Mouse (Mus musculus): Measurements from ENCODE around the gene Golph3. TPM values are rescaled to one million over a fixed set of nuclear protein-coding genes. Genes with fewer than 3 reads are reported as not detected.

Gene Golph3
- polyA plus RNA-seq, 1 experiment from 2014 or later = 116 TPM

GRCm38 (mm10) chr15:12357459-12357858, 36.2 kb downstream of the Golph3 start:
- no peak overlapping the region for H3K4me2 ChIP-seq (replicated peaks; ENCODE audit: low read depth, low read length)
- ATAC-seq (ENCODE audit: low FRiP score, low TSS enrichment) = no peak
- no peak overlapping the region for H3K9ac ChIP-seq (ENCODE audit: low read depth, low read length)
- H3K4me3 ChIP-seq (ENCODE audit: low read length) = no peak overlapping the region
- H3K4me1 ChIP-seq (ENCODE audit: control insufficient read depth, insufficient read depth, low read length) = no peaks in the 10 kb centered on the region
- no peaks in the 10 kb centered on the region for H3K9me3 ChIP-seq (ENCODE audit: control insufficient read depth, low read length)
- no peaks in the 10 kb centered on the region for H3K27me3 ChIP-seq (ENCODE audit: control insufficient read depth, insufficient read depth, low read length)
- peaks cover 45% of the 10 kb centered on the region for H3K36me3 ChIP-seq (ENCODE audit: control insufficient read depth, insufficient read depth, low read length)
- H3K27ac ChIP-seq (ENCODE audit: low read depth, low read length) = no peak overlapping the region

- no peaks in the 10 kb centered on the region for H3K4me1 ChIP-seq (ENCODE audit: control insufficient read depth, insufficient read depth, low read length)
- H3K4me3 ChIP-seq (ENCODE audit: low read length) = no peak overlapping the region
- no peaks in the 10 kb centered on the region for H3K27me3 ChIP-seq (ENCODE audit: control insufficient read depth, insufficient read depth, low read length)
- peaks cover 37% of the 10 kb centered on the region for H3K36me3 ChIP-seq (ENCODE audit: control insufficient read depth, insufficient read depth, low read length)
- WGBS = 94% methylated on average over 5 of the region's 5 CpGs
- no peak overlapping the region for H3K4me2 ChIP-seq (replicated peaks; ENCODE audit: low read depth, low read length)
- H3K9me3 ChIP-seq (ENCODE audit: control insufficient read depth, low read length) = no peaks in the 10 kb centered on the region
- no peak overlapping the region for H3K9ac ChIP-seq (ENCODE audit: low read depth, low read length)
- ATAC-seq (ENCODE audit: low FRiP score, low TSS enrichment) = no peak
- no peak overlapping the region for H3K27ac ChIP-seq (ENCODE audit: low read depth, low read length)
Observed at GRCm38 (mm10) chr15:12358384-12358783, 37.1 kb downstream of the Golph3 start.

- no peak for ATAC-seq (ENCODE audit: low FRiP score, low TSS enrichment)
- H3K4me3 ChIP-seq (ENCODE audit: low read length) = no peak overlapping the region
- H3K27me3 ChIP-seq (ENCODE audit: control insufficient read depth, insufficient read depth, low read length) = no peaks in the 10 kb centered on the region
- H3K27ac ChIP-seq (ENCODE audit: low read depth, low read length) = no peak overlapping the region
- H3K9me3 ChIP-seq (ENCODE audit: control insufficient read depth, low read length) = no peaks in the 10 kb centered on the region
- H3K4me2 ChIP-seq (replicated peaks; ENCODE audit: low read depth, low read length) = no peak overlapping the region
- WGBS = 86% methylated on average over 19 of the region's 19 CpGs
- H3K4me1 ChIP-seq (ENCODE audit: control insufficient read depth, insufficient read depth, low read length) = no peaks in the 10 kb centered on the region
- H3K9ac ChIP-seq (ENCODE audit: low read depth, low read length) = no peak overlapping the region
- H3K36me3 ChIP-seq (ENCODE audit: control insufficient read depth, insufficient read depth, low read length) = peaks cover 23% of the 10 kb centered on the region
Observed at GRCm38 (mm10) chr15:12360519-12361212, 39.4 kb downstream of the Golph3 start.

GRCm38 (mm10) chr15:12362001-12362700, 40.9 kb downstream of the Golph3 start:
- H3K4me3 ChIP-seq (ENCODE audit: low read length) = no peak overlapping the region
- H3K9me3 ChIP-seq (ENCODE audit: control insufficient read depth, low read length) = no peaks in the 10 kb centered on the region
- WGBS = 89% methylated on average over 14 of the region's 14 CpGs
- no peak overlapping the region for H3K27ac ChIP-seq (ENCODE audit: low read depth, low read length)
- no peaks in the 10 kb centered on the region for H3K4me1 ChIP-seq (ENCODE audit: control insufficient read depth, insufficient read depth, low read length)
- peaks cover 26% of the 10 kb centered on the region; the same call in 1 of the 2 replicates for H3K36me3 ChIP-seq (ENCODE audit: control insufficient read depth, insufficient read depth, low read length)
- no peak for ATAC-seq (ENCODE audit: low FRiP score, low TSS enrichment)
- no peaks in the 10 kb centered on the region for H3K27me3 ChIP-seq (ENCODE audit: control insufficient read depth, insufficient read depth, low read length)
- H3K4me2 ChIP-seq (replicated peaks; ENCODE audit: low read depth, low read length) = no peak overlapping the region
- H3K9ac ChIP-seq (ENCODE audit: low read depth, low read length) = no peak overlapping the region

GRCm38 (mm10) chr15:12362701-12363040, 41.4 kb downstream of the Golph3 start:
- Histone ChIP-seq H3K27ac (ENCODE audit: low read depth, low read length) (no peak overlapping the region), H3K27me3 (ENCODE audit: control insufficient read depth, insufficient read depth, low read length) (no peaks in the 10 kb centered on the region), H3K4me2 (replicated peaks; ENCODE audit: low read depth, low read length) (no peak overlapping the region), H3K9me3 (ENCODE audit: control insufficient read depth, low read length) (no peaks in the 10 kb centered on the region), H3K4me1 (ENCODE audit: control insufficient read depth, insufficient read depth, low read length) (no peaks in the 10 kb centered on the region), H3K9ac (ENCODE audit: low read depth, low read length) (no peak overlapping the region), H3K4me3 (ENCODE audit: low read length) (no peak overlapping the region), H3K36me3 (ENCODE audit: control insufficient read depth, insufficient read depth, low read length) (peaks cover 28% of the 10 kb centered on the region; the same call in 1 of the 2 replicates)
- no peak for ATAC-seq (ENCODE audit: low FRiP score, low TSS enrichment)
- 82% methylated on average over 6 of the region's 6 CpGs for WGBS

GRCm38 (mm10) chr15:12364096-12364495, 42.8 kb downstream of the Golph3 start:
- Histone ChIP-seq H3K9me3 (ENCODE audit: control insufficient read depth, low read length) (no peaks in the 10 kb centered on the region), H3K27me3 (ENCODE audit: control insufficient read depth, insufficient read depth, low read length) (no peaks in the 10 kb centered on the region), H3K9ac (ENCODE audit: low read depth, low read length) (no peak overlapping the region), H3K36me3 (ENCODE audit: control insufficient read depth, insufficient read depth, low read length) (peaks cover 21% of the 10 kb centered on the region; the same call in 1 of the 2 replicates), H3K27ac (ENCODE audit: low read depth, low read length) (no peak overlapping the region), H3K4me1 (ENCODE audit: control insufficient read depth, insufficient read depth, low read length) (no peaks in the 10 kb centered on the region), H3K4me2 (replicated peaks; ENCODE audit: low read depth, low read length) (no peak overlapping the region), H3K4me3 (ENCODE audit: low read length) (no peak overlapping the region)
- no peak for ATAC-seq (ENCODE audit: low FRiP score, low TSS enrichment)
- 80% methylated on average over 4 of the region's 4 CpGs for WGBS

GRCm38 (mm10) chr15:12365416-12366071, 44.3 kb downstream of the Golph3 start:
- Histone ChIP-seq H3K4me3 (ENCODE audit: low read length) (no peak overlapping the region), H3K9ac (ENCODE audit: low read depth, low read length) (no peak overlapping the region), H3K27ac (ENCODE audit: low read depth, low read length) (no peak overlapping the region), H3K4me2 (replicated peaks; ENCODE audit: low read depth, low read length) (no peak overlapping the region), H3K36me3 (ENCODE audit: control insufficient read depth, insufficient read depth, low read length) (peaks cover 21% of the 10 kb centered on the region; the same call in 1 of the 2 replicates), H3K4me1 (ENCODE audit: control insufficient read depth, insufficient read depth, low read length) (no peaks in the 10 kb centered on the region), H3K9me3 (ENCODE audit: control insufficient read depth, low read length) (no peaks in the 10 kb centered on the region), H3K27me3 (ENCODE audit: control insufficient read depth, insufficient read depth, low read length) (no peaks in the 10 kb centered on the region)
- ATAC-seq (ENCODE audit: low FRiP score, low TSS enrichment) = no peak
- 85% methylated on average over 15 of the region's 15 CpGs for WGBS

GRCm38 (mm10) chr15:12366072-12366469, 44.8 kb downstream of the Golph3 start:
- 70% methylated on average over 3 of the region's 3 CpGs for WGBS
- no peak for ATAC-seq (ENCODE audit: low FRiP score, low TSS enrichment)
- no peaks in the 10 kb centered on the region for H3K4me1 ChIP-seq (ENCODE audit: control insufficient read depth, insufficient read depth, low read length)

More at GRCm38 (mm10) chr15:12366072-12366469, 44.8 kb downstream of the Golph3 start:
- Histone ChIP-seq H3K9ac (ENCODE audit: low read depth, low read length) (no peak overlapping the region), H3K9me3 (ENCODE audit: control insufficient read depth, low read length) (no peaks in the 10 kb centered on the region), H3K36me3 (ENCODE audit: control insufficient read depth, insufficient read depth, low read length) (peaks cover 21% of the 10 kb centered on the region; the same call in 1 of the 2 replicates), H3K4me2 (replicated peaks; ENCODE audit: low read depth, low read length) (no peak overlapping the region), H3K27me3 (ENCODE audit: control insufficient read depth, insufficient read depth, low read length) (no peaks in the 10 kb centered on the region), H3K27ac (ENCODE audit: low read depth, low read length) (no peak overlapping the region), H3K4me3 (ENCODE audit: low read length) (no peak overlapping the region)

Data from kidney, embryonic 14.5 days (tissue).